Mouse (Mus musculus) urinary bladder, postnatal 36 days (tissue): ENCODE results near the gene Slc35f1.
"Not testable (repeated sequence)": the region's sequence is repeated elsewhere in the genome, so short reads cannot be mapped to it uniquely, and the experiment has no call there.

Source experiments
- DNase-seq, 2 experiments: peaks; one replicate each; pipeline ENCODE4 v3.0.0; 2022; ENCODE audit warnings: low spot score in 2 of 2, mixed read lengths in 1 of 2

Slc35f1 gene

GRCm38 (mm10) chr10:52787075-52787474, 96.7 kb downstream of the Slc35f1 start:
- DNase-seq = no peak

GRCm38 (mm10) chr10:52791560-52791959, 101.2 kb downstream of the Slc35f1 start:
- no peak for DNase-seq

GRCm38 (mm10) chr10:52797454-52797853, 107.1 kb downstream of the Slc35f1 start:
- DNase-seq = no peak

- DNase-seq = no peak
Observed at GRCm38 (mm10) chr10:52807808-52808207, 117.5 kb downstream of the Slc35f1 start.

GRCm38 (mm10) chr10:52812861-52813260, 122.5 kb downstream of the Slc35f1 start:
- no peak for DNase-seq

- no peak for DNase-seq
Observed at GRCm38 (mm10) chr10:52814358-52814757, 124.0 kb downstream of the Slc35f1 start.

- DNase-seq = no peak
Observed at GRCm38 (mm10) chr10:52819661-52820060, 129.3 kb downstream of the Slc35f1 start.

GRCm38 (mm10) chr10:52822909-52823308, 132.6 kb downstream of the Slc35f1 start:
- no peak for DNase-seq

GRCm38 (mm10) chr10:52825746-52826145, 135.4 kb downstream of the Slc35f1 start:
- DNase-seq = no peak

GRCm38 (mm10) chr10:52840819-52841218, 150.5 kb downstream of the Slc35f1 start:
- DNase-seq = no peak

GRCm38 (mm10) chr10:52851994-52852393, 161.7 kb downstream of the Slc35f1 start:
- DNase-seq = no peak

- no peak for DNase-seq
Observed at GRCm38 (mm10) chr10:52860851-52861250, 170.5 kb downstream of the Slc35f1 start.

GRCm38 (mm10) chr10:52864936-52865335, 174.6 kb downstream of the Slc35f1 start:
- no peak for DNase-seq

GRCm38 (mm10) chr10:52871110-52871509, 180.8 kb downstream of the Slc35f1 start:
- no peak for DNase-seq

GRCm38 (mm10) chr10:52874133-52874532, 183.8 kb downstream of the Slc35f1 start:
- DNase-seq = no peak

GRCm38 (mm10) chr10:52874712-52875111, 184.4 kb downstream of the Slc35f1 start:
- DNase-seq = no peak

GRCm38 (mm10) chr10:52877263-52878021, 187.1 kb downstream of the Slc35f1 start:
- no peak for DNase-seq

GRCm38 (mm10) chr10:52878093-52878801, 187.9 kb downstream of the Slc35f1 start:
- DNase-seq = no peak

GRCm38 (mm10) chr10:52896724-52897123, 206.4 kb downstream of the Slc35f1 start:
- not testable (repeated sequence) for DNase-seq

- no peak for DNase-seq
Observed at GRCm38 (mm10) chr10:52904914-52905313, 214.6 kb downstream of the Slc35f1 start.

- DNase-seq = no peak
Observed at GRCm38 (mm10) chr10:52911762-52912161, 221.4 kb downstream of the Slc35f1 start.

GRCm38 (mm10) chr10:52918715-52919114, 228.4 kb downstream of the Slc35f1 start:
- no peak for DNase-seq

- DNase-seq = no peak
Observed at GRCm38 (mm10) chr10:52923143-52923542, 232.8 kb downstream of the Slc35f1 start.
